Mouse (Mus musculus) kidney, postnatal 14 days (tissue): Measurements from ENCODE around the gene Ikbke.
"Not testable (repeated sequence)": the region's sequence is repeated elsewhere in the genome, so short reads cannot be mapped to it uniquely, and the experiment has no call there.

ENCODE experiments used
- DNase-seq: peaks from one replicate; pipeline ENCODE4 v3.0.0; 2022; ENCODE audit warnings: mixed read lengths

Ikbke gene

DNA sequence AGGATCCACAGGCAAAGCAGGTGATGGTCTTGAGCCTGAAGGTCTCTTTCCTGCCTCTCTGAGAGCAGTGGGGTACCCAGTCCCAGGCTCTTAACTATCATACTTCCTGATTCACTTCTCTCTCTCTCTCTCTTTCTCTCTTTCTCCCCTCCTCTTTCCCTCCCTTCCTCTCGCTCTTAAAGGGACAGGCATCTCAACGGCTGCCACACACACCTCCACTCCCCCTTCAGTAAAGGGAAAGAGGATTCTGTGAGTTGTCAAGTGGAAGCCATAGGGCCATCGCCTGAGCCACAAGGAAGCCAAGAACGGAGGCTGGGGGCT, at the start of gene Ikbke:
Gene Ikbke (minus strand): TSS at position 151 of the 321 bp plus-strand sequence.
- no peak for DNase-seq

DNA sequence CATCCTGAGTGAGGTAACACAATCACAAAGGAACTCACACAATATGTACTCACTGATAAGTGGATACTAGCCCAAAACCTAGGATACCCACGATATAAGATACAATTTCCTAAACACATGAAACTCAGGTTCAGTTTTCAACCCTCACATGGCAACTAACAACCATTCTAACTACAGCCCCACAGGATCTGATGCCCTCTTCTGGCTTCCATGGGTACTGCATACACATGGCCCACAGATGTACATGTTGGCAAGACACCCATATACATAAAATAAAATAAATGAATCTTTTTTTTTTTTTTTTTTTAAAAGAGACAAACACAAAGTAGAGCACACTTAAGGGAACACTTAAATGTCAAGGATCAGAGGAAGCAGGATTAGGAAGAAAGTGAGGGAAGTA, 49.7 kb upstream of the Ikbke start:
- not testable (repeated sequence) for DNase-seq

GRCm38 (mm10) chr1:131327167-131327566, 47.8 kb upstream of the Ikbke start:
- no peak for DNase-seq

DNA sequence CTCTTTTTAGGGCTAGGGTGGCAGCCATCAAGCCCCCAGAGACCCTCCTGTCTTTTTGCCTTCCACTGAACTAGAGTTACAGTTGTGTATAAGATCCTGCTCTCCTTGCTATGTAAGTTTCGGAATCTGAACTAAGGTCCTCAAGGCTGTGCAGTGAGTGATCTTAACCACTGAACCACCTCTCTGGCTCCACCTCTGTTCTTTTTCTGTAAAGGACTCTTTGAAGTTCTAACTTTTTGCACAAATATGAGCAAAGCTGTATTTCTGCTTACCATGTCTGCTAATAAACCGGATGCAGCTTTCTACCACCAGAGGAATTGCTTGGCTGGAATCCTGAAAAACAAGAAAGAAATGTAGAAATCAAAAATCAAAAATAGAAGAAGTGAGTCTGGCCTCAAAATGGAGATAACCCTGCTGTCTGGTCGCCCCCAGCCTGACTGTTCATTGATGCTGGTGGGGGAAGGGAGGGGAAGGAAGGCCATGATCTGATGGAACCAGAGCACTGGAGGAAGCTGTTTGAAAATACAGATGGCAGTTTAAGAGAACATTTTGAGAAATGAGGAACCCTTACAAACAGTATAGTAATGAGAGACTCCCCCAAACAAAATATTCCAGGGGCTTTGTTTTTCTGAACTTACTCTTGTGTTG, 45.5 kb upstream of the Ikbke start:
- DNase-seq = no peak

DNA sequence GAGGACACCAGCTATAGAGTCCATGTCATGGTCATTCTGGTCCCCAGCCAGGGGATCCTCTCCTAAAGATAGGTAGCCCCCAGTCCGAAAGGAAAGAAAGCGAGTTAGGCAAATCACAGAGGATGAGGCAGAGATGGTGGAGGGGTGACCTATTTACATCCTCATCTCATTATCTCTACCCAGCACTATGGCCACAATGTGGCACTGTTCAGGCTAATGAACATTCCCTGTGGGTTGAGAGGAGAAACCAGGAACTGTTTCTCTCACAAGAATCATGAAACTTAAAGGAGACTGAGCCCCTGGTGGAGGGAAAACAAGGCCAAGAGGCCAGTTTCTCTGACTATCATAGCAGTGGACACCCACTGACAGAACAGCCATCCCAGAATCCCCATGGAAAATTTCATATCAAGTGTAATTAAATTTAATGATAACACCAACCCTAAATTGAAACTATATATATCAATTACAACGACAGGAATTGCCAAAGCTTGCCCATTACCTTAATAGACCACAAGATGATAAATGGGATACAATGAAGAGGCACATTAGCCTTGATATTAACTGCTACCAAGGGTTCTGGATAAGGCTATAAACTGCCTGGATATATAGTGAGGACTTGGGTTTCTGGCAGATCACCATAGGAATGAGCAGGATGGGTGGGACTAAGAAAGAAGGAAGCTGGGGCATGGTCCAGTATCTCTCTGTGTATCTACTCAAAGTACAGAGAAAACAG, 40.4 kb upstream of the Ikbke start:
- DNase-seq = no peak

DNA sequence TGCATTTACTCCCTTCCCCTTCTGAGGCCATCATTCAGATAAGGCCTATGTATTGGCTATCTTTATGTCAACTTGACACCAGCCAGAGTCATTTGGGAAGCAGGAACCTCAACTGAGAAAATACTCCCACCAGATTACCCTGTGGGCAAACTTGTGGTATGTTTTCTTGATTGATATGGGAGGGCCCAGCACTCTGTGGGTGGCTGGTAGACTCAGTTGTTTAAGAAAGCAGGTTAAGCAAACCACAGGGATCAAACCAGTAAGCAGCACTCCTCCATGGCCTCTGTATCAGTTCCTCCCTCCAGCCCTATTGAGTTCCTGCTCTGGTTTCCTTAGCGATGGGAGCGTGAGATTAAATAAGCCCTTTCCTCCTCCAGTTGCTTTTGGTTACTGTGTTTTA, 39.0 kb upstream of the Ikbke start:
- DNase-seq = no peak

DNA sequence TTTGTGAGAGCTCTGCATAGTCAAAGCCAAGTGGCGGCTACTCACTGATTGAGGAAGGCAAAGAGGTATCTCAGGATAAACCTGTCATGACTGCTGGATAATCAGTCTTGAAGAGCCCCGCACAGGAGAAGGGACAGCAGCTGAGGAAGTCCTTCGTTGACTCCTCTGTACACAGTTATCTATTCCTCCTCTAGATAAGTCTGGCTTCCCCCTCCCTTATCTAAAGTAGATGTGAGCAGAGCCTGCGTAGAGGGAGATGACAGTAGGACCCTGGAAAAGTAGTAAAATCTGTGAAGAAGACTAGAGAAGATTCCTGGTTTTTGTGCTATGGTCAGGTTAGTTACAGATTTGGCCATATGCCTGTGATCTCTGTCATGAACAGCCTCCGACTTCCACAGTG, 38.2 kb upstream of the Ikbke start:
- DNase-seq = no peak

DNA sequence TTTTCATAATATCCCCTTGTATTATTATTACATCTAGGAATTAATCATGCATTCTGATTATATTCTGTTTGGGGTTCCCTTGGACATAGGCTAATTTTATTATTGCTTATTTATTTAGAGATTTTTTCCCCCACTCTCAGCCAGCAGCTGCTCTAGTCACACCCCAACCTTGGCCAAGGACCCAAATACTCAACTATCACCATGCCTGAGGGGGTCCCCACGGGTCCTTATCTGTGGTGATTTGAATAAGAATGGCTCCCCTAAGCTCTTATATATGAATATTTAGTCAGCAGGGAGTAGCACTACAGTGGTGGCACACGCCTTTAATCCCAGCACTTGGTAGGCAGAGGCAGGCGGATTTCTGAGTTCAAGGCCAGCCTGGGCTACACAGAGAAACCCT, 31.9 kb upstream of the Ikbke start:
- no peak for DNase-seq

DNA sequence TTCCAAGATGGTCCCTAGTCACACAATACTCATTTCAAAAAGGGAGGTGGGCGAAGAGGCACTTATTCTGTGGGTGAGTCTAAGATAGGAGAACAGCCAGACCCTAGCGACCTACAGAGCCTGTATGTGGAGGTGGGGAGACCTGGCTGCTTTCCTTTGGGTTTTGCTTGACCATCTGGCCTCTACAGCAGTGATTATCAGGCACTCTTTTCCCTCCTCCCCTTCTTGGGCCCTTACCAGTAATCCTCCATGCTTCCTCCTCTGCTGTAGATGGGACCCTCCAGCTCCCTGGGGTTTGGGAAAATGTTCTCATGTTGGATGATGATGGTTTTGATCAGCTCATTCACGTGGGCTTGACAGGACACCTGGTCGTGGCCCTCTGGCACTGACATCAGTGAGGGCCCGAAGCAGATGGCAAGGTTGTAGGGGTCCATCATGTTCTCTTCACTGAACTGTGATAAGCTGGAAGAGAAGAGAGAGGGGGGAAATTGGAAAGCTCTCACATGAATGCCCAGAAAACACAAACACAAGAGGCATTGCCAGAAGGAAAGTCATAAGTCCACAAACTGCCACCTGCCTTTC, 30.9 kb upstream of the Ikbke start:
- DNase-seq = no peak

GRCm38 (mm10) chr1:131300750-131301149, 21.3 kb upstream of the Ikbke start:
- DNase-seq = no peak

DNA sequence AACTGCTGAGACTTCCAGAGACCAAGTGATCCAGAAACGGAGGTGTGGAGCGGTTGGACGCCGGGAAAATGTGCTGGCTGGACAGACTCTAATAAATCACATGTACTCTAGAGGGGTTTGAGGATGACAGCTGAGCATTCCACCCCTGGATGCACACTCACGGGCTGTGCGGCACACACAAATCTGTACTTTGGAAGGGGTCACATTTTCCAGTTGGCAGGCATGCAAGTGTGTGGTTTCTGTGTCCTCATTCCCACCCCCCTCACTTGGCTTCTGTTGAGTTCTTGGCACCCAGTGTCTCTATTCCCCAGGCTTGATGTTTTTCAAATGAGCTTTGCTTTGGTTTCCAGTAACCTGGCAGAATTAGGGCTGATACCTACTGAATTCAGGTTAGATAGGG, 20.4 kb upstream of the Ikbke start:
- peak; percentile 38 for DNase-seq

DNA sequence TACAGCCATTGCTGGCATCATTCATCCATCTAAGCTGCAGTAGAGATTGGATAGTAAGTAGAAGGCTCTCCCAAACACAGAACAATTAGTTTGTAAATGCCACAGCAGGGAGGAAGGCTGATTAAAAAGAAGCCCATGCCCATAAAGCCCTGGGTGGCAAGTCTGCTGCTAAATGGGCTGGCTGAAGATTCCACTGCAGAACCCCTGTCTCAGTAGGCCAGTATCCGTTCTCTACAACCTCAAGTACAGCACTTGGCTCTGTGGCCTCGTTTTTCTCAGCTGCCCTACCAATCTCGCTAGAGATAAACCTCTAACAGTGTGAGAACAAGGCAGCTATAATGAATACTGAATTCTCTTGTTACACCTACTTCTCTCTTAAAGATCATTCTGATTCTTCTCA, 19.8 kb upstream of the Ikbke start:
- no peak for DNase-seq

- no peak for DNase-seq
Observed at GRCm38 (mm10) chr1:131298171-131298570, 18.8 kb upstream of the Ikbke start.

DNA sequence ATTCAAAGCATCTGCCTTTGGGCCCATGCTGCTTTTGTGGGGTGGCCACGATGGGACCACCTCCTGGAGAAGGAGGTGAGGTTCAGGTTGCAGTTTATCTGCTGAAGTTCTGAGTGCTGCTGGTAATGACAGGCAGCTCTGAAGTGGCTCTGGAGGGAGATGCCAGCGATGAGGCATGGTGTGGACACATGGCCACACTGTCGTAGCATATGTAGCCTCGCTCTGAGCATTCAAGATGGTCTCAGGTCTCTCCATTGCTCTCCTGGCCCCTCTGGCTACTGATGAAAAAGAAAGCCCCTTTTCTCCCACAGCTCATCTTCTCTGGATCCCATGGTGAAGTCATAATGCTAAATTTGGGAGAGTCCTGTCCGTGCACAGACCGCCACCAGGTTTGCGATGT, 17.3 kb upstream of the Ikbke start:
- DNase-seq = no peak

DNA sequence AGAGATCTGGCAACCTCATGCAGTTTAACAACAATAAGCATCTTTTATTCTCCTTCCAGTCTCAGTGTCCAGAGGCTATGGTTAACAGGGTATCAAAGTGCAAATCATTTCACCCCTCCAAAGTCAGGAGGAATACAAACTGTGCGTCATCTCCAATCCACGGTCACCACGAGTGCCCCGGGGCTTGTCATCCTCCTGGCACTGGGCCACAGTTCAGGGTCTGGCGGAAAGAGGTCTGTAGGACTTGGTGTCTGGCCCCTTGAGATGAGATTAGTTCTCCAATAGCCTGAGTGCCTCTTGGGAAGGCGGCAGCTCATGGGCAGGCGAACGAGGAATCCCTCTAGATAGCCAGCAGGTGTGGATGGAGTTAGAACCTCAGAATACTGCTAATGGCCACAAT, 15.8 kb upstream of the Ikbke start:
- no peak for DNase-seq

GRCm38 (mm10) chr1:131293922-131294250, 14.5 kb upstream of the Ikbke start:
- DNase-seq = no peak

- DNase-seq = no peak
Observed at GRCm38 (mm10) chr1:131293221-131293921, 14.0 kb upstream of the Ikbke start.

- DNase-seq = peak; percentile 71
Observed at GRCm38 (mm10) chr1:131290648-131291047, 11.2 kb upstream of the Ikbke start.

- no peak for DNase-seq
Observed at GRCm38 (mm10) chr1:131288938-131289337, 9.5 kb upstream of the Ikbke start.

GRCm38 (mm10) chr1:131287267-131287666, 7.9 kb upstream of the Ikbke start:
- no peak for DNase-seq

DNA sequence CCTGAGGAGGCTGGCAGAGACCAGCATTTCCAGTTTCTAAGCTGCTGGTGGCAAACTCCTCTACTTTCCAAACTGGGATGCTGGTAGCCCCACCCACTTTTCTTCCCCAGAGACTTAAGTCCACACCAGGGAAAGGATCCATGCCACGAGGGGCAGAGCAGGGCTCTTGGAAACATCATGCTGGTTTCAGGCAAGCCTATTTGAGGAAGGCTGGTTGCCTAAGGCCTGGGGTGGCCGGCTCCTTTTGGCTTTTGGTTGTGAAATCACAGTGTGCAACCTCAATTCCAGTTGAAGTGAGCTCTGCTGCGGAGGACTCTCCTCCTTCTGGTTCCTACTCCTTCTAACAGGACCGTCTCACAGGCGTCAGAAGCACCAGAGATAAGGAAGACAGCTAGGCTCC, 7.4 kb upstream of the Ikbke start:
- DNase-seq = no peak

DNA sequence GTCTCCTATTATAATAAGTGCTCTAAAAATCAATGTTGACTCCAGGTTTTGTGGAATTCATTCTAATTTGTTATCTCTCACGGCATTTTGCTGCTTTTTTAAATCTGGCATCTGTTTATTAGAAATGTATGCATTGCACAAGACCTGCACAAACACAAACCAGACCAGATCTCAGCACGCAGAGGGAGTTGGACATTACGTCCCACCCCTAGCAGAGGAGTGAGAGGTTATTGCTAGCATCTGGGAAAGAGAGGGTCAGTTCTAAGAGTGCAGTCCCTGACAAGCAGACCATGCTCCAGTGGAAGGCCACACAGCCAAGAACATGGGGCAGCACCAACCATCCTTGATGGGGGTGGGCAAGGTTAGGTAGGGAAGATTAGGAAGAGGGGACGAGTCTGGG, 5.2 kb upstream of the Ikbke start:
- no peak for DNase-seq

- DNase-seq = no peak
Observed at GRCm38 (mm10) chr1:131284167-131284566, 4.8 kb upstream of the Ikbke start.

GRCm38 (mm10) chr1:131281731-131282130, 2.3 kb upstream of the Ikbke start:
- DNase-seq = no peak
